In the genomic region with DNA sequence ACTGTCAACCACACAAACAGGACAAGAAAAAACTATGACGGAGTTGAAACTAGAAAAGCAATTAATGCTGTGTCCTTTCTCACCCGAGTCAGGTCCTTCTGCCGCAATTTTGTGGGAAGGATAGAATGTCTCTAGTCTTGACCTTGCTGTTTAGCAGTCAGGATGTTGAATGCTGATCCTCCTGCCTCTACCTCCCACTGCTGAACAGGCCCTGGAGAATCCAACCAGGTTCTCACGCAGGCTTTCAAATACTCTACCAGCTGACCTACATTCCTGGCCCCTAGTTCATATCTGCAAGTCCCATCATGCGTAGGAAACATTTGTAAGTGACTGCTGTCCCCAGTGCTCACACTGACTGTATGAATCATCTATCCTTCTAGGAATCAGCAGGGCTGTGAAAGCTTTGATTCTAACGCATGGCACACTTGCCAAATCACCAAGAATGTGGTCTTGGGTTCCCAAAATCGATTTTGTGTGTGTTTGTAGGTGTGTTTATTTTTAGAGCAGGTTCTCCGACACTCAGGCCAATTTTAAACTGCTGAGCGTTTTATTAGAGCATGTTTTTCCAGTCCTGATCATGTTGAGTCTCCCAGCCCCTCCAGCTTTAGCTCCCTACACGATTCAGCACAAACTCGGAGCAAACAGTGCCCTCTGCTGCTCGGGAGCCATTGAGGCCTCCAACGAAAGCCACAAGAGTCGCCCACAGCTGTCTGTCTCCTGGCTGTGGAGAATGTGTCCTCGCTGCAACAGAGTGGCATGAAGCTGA, we compare ENCODE assay signal across 9 mouse cellular contexts.
A peak's percentile ranks its signal among the peaks of the same experiment; 100 is the strongest.
DNase-seq lines count a peak whose midpoint lies in the region; ATAC-seq lines count a peak whose summit lies in the region.
"Had no signal": no experiment of that assay in that cellular context is flagged by ENCODE, and none has a peak within 500 bp of the region (broad histone marks: within the 10 kb centered on the region; RNA-seq: fewer than 3 reads in every experiment).

No protein-coding gene starts in this region.

- DNase-seq in CD4-positive, CD25-positive, alpha-beta regulatory T cell, adult 2 months (ENCODE audit: low read depth, low spot score) = peak; percentile 40
- DNase-seq in adrenal gland, adult 8-10 months = peak; percentile 34
- peak; percentile 36 for DNase-seq in left cerebral cortex, adult 11 months (ENCODE audit: low spot score)
- DNase-seq in midbrain, embryonic 11.5 days (ENCODE audit: low spot score, missing footprints) = peak; percentile 92

- WGBS in embryonic facial prominence, embryonic 12.5 days = 39% methylated on average over 15 of the region's 15 CpGs
- WGBS in hindbrain, embryonic 16.5 days = 47% methylated on average over 15 of the region's 15 CpGs
- 46% methylated on average over 15 of the region's 15 CpGs for WGBS in midbrain, embryonic 11.5 days
- WGBS in stomach, embryonic 15.5 days = 40% methylated on average over 15 of the region's 15 CpGs

- no peak overlapping the region for H3K27ac ChIP-seq in embryonic facial prominence, embryonic 12.5 days
- no peak overlapping the region for H3K27ac ChIP-seq in hindbrain, embryonic 16.5 days (ENCODE audit: low read depth, low read length)
- no peak overlapping the region for H3K27ac ChIP-seq in midbrain, embryonic 11.5 days (ENCODE audit: low read depth, low read length)
- no peak overlapping the region for H3K27ac ChIP-seq in stomach, embryonic 15.5 days
- H3K27ac ChIP-seq: heart, embryonic 13.5 days had no signal

- H3K9me3 ChIP-seq in embryonic facial prominence, embryonic 12.5 days = no peaks in the 10 kb centered on the region
- no peaks in the 10 kb centered on the region for H3K9me3 ChIP-seq in hindbrain, embryonic 16.5 days (ENCODE audit: control insufficient read depth, low read length)
- no peaks in the 10 kb centered on the region for H3K9me3 ChIP-seq in midbrain, embryonic 11.5 days (ENCODE audit: control insufficient read depth, low read length)
- H3K9me3 ChIP-seq in stomach, embryonic 15.5 days = no peaks in the 10 kb centered on the region
- H3K9me3 ChIP-seq: heart, embryonic 13.5 days had no signal

- no peaks in the 10 kb centered on the region for H3K36me3 ChIP-seq in embryonic facial prominence, embryonic 12.5 days
- H3K36me3 ChIP-seq in hindbrain, embryonic 16.5 days (ENCODE audit: control insufficient read depth, insufficient read depth, low read length) = no peaks in the 10 kb centered on the region
- no peaks in the 10 kb centered on the region for H3K36me3 ChIP-seq in midbrain, embryonic 11.5 days (ENCODE audit: control insufficient read depth, insufficient read depth, low read length)
- H3K36me3 ChIP-seq in stomach, embryonic 15.5 days = no peaks in the 10 kb centered on the region
- H3K36me3 ChIP-seq: heart, embryonic 13.5 days had no signal

- no peak overlapping the region for H3K4me2 ChIP-seq in embryonic facial prominence, embryonic 12.5 days (replicated peaks)
- no peak overlapping the region for H3K4me2 ChIP-seq in hindbrain, embryonic 16.5 days (ENCODE audit: low read length)
- no peak overlapping the region for H3K4me2 ChIP-seq in midbrain, embryonic 11.5 days
- no peak overlapping the region for H3K4me2 ChIP-seq in stomach, embryonic 15.5 days
- H3K4me2 ChIP-seq: heart, embryonic 13.5 days had no signal

- no peaks in the 10 kb centered on the region for H3K27me3 ChIP-seq in embryonic facial prominence, embryonic 12.5 days
- H3K27me3 ChIP-seq in hindbrain, embryonic 16.5 days (replicated peaks; ENCODE audit: control insufficient read depth, insufficient read depth, low read length) = no peaks in the 10 kb centered on the region
- H3K27me3 ChIP-seq in midbrain, embryonic 11.5 days (ENCODE audit: control insufficient read depth, insufficient read depth, low read length) = no peaks in the 10 kb centered on the region
- H3K27me3 ChIP-seq in stomach, embryonic 15.5 days (replicated peaks) = no peaks in the 10 kb centered on the region

- no peak overlapping the region for H3K9ac ChIP-seq in embryonic facial prominence, embryonic 12.5 days
- H3K9ac ChIP-seq in hindbrain, embryonic 16.5 days (ENCODE audit: low read depth, low read length) = no peak overlapping the region
- no peak overlapping the region for H3K9ac ChIP-seq in midbrain, embryonic 11.5 days (ENCODE audit: low read length)
- H3K9ac ChIP-seq in stomach, embryonic 15.5 days = no peak overlapping the region
- H3K9ac ChIP-seq: heart, embryonic 13.5 days had no signal

- H3K4me1 ChIP-seq in embryonic facial prominence, embryonic 12.5 days = no peaks in the 10 kb centered on the region
- H3K4me1 ChIP-seq in hindbrain, embryonic 16.5 days (ENCODE audit: control insufficient read depth, insufficient read depth, low read depth, low read length) = no peaks in the 10 kb centered on the region
- H3K4me1 ChIP-seq in midbrain, embryonic 11.5 days (ENCODE audit: control insufficient read depth, insufficient read depth, low read length) = no peaks in the 10 kb centered on the region
- H3K4me1 ChIP-seq in stomach, embryonic 15.5 days = no peaks in the 10 kb centered on the region

- no peak for ATAC-seq in CD4-positive, CD25-positive, alpha-beta regulatory T cell, adult 4 months
- 0 out of 2 replicates have a peak, but pooled peaks have one; percentile 47 for ATAC-seq in embryonic facial prominence, embryonic 12.5 days (ENCODE audit: insufficient number of reproducible peaks, insufficient read depth, low FRiP score, low TSS enrichment)
- peak; percentile 25; the same call in 1 of the 2 replicates for ATAC-seq in hindbrain, embryonic 16.5 days
- peak; percentile 38; the same call in 1 of the 2 replicates for ATAC-seq in midbrain, embryonic 11.5 days (ENCODE audit: low FRiP score)
- ATAC-seq in stomach, embryonic 15.5 days (ENCODE audit: insufficient read depth, low FRiP score, low read depth) = peak; percentile 31; the same call in 1 of the 2 replicates

- no peak overlapping the region for H3K4me3 ChIP-seq in embryonic facial prominence, embryonic 12.5 days
- H3K4me3 ChIP-seq in hindbrain, embryonic 16.5 days (ENCODE audit: low read length) = no peak overlapping the region
- H3K4me3 ChIP-seq in midbrain, embryonic 11.5 days (ENCODE audit: low read depth, low read length) = no peak overlapping the region
- H3K4me3 ChIP-seq in stomach, embryonic 15.5 days (replicated peaks) = no peak overlapping the region
- H3K4me3 ChIP-seq: heart, embryonic 13.5 days had no signal

Comparison
In these comparisons a context has a peak if more than half of its experiments do, and no peak if none do; other contexts are left out.
1. DNase-seq: peak in every context shown above with its lines; median percentile 92 in midbrain, embryonic 11.5 days; 40 in CD4-positive, CD25-positive, alpha-beta regulatory T cell, adult 2 months; 36 in left cerebral cortex, adult 11 months; 34 in adrenal gland, adult 8-10 months.